Comparison of ENCODE assay signal across 13 mouse cellular contexts in genomic region chr4:129817591-129817990, GRCm38 (mm10). TPM values are rescaled to one million over a fixed set of nuclear protein-coding genes. Genes with fewer than 3 reads are reported as not detected.
DNase-seq lines count a peak whose midpoint lies in the region; ATAC-seq and TF ChIP-seq lines count a peak whose summit lies in the region.
"Had no signal": no experiment of that assay in that cellular context is flagged by ENCODE, and none has a peak within 500 bp of the region (broad histone marks: within the 10 kb centered on the region; RNA-seq: fewer than 3 reads in every experiment).

No protein-coding gene starts in this region.

- no peaks in the 10 kb centered on the region for H3K36me3 ChIP-seq in hindbrain, postnatal 0 days (ENCODE audit: insufficient read depth, low read length)
- no peaks in the 10 kb centered on the region for H3K36me3 ChIP-seq in hindbrain, embryonic 12.5 days
- no peaks in the 10 kb centered on the region for H3K36me3 ChIP-seq in testis, adult 2 months (ENCODE audit: control insufficient read depth, insufficient read depth, low read length)
- H3K36me3 ChIP-seq: forebrain, embryonic 12.5 days had no signal

- peak; percentile 51 for DNase-seq in hindbrain, postnatal 0 days (ENCODE audit: low spot score)
- no peak for DNase-seq in testis, postnatal 14 days (ENCODE audit: low spot score)
- peak; percentile 27 to 34 for DNase-seq in layer of hippocampus, adult 2 months (ENCODE audit: low spot score in 2 of 2)
- no peak for DNase-seq in urinary bladder, postnatal 10 days (ENCODE audit: low spot score)
- no peak for DNase-seq in thymus, postnatal 10 days (ENCODE audit: low spot score in 2 of 2)
- DNase-seq: adrenal gland, adult 8-10 months; cerebellum, postnatal 36 days; kidney, postnatal 14 days; lung, postnatal 14 days had no signal

- WGBS in hindbrain, postnatal 0 days: 44% methylated on average over 6 of the region's 6 CpGs
- WGBS in hindbrain, embryonic 12.5 days: 72% methylated on average over 6 of the region's 6 CpGs

- H3K9ac ChIP-seq in hindbrain, postnatal 0 days (replicated peaks; ENCODE audit: low read length): no peak overlapping the region
- no peak overlapping the region for H3K9ac ChIP-seq in hindbrain, embryonic 12.5 days
- H3K9ac ChIP-seq: forebrain, embryonic 12.5 days had no signal

- TF ChIP-seq POLR2A in testis, adult 2 months (IDR thresholded peaks at IDR 0.05; ENCODE audit: control insufficient read depth, low read depth, low read length): no peak

- no peaks in the 10 kb centered on the region for H3K27me3 ChIP-seq in hindbrain, postnatal 0 days (ENCODE audit: insufficient read depth, low read length)
- H3K27me3 ChIP-seq in hindbrain, embryonic 12.5 days: no peaks in the 10 kb centered on the region
- H3K27me3 ChIP-seq in testis, adult 2 months (ENCODE audit: control insufficient read depth, insufficient read depth, low read length): no peaks in the 10 kb centered on the region
- H3K27me3 ChIP-seq: forebrain, embryonic 12.5 days had no signal

- H3K4me1 ChIP-seq in hindbrain, postnatal 0 days (ENCODE audit: insufficient read depth, low read length): peaks cover 10% of the 10 kb centered on the region
- H3K4me1 ChIP-seq in hindbrain, embryonic 12.5 days: peaks cover 15% of the 10 kb centered on the region
- peaks cover 16% of the 10 kb centered on the region for H3K4me1 ChIP-seq in testis, adult 2 months (ENCODE audit: control insufficient read depth, insufficient read depth, low read length)

- no peak overlapping the region for H3K27ac ChIP-seq in hindbrain, postnatal 0 days
- no peak overlapping the region for H3K27ac ChIP-seq in hindbrain, embryonic 12.5 days
- peak overlapping the region; percentile 3 for H3K27ac ChIP-seq in testis, adult 2 months (ENCODE audit: control insufficient read depth, insufficient read depth, low read depth, low read length)
- H3K27ac ChIP-seq in layer of hippocampus, adult 2 months: peak overlapping the region; percentile 91
- H3K27ac ChIP-seq: forebrain, embryonic 12.5 days; stomach, postnatal 0 days had no signal

- no peak for TF ChIP-seq CTCF in hindbrain, postnatal 0 days (IDR thresholded peaks at IDR 0.05; ENCODE audit: low read depth)
- TF ChIP-seq CTCF in testis, adult 2 months (IDR thresholded peaks at IDR 0.05; ENCODE audit: control insufficient read depth, insufficient read depth, insufficient replicate concordance, low read depth, low read length): no peak
- TF ChIP-seq CTCF in layer of hippocampus, adult 2 months (conservative IDR thresholded peaks at IDR 0.05): no peak

- ATAC-seq in hindbrain, postnatal 0 days: no peak
- ATAC-seq in hindbrain, embryonic 12.5 days (ENCODE audit: low FRiP score): no peak

- no peak overlapping the region for H3K4me2 ChIP-seq in hindbrain, postnatal 0 days (ENCODE audit: low read depth, low read length)
- H3K4me2 ChIP-seq in hindbrain, embryonic 12.5 days (replicated peaks): no peak overlapping the region
- H3K4me2 ChIP-seq: forebrain, embryonic 12.5 days had no signal

- no peak overlapping the region for H3K4me3 ChIP-seq in hindbrain, postnatal 0 days (ENCODE audit: low read length)
- no peak overlapping the region for H3K4me3 ChIP-seq in hindbrain, embryonic 12.5 days
- H3K4me3 ChIP-seq in testis, adult 2 months (ENCODE audit: control insufficient read depth, low read depth, low read length): peak overlapping the region; percentile 40
- no peak overlapping the region for H3K4me3 ChIP-seq in layer of hippocampus, adult 2 months
- H3K4me3 ChIP-seq: forebrain, embryonic 12.5 days had no signal

- no peaks in the 10 kb centered on the region for H3K9me3 ChIP-seq in hindbrain, postnatal 0 days (ENCODE audit: low read length)
- H3K9me3 ChIP-seq in hindbrain, embryonic 12.5 days (replicated peaks): no peaks in the 10 kb centered on the region
- H3K9me3 ChIP-seq: forebrain, embryonic 12.5 days had no signal

RNA-seq across cellular contexts. Expression of gene Ptp4a2, which starts 6.6 kb away (rescaled TPM):
- total RNA-seq in hindbrain, postnatal 0 days (2014; rRNA removed): 83.5 and 91.7 TPM in 2 replicates
- 243 and 254 TPM in 2 replicates for polyA plus RNA-seq in hindbrain, postnatal 0 days (2015; fragmentation: Nextera tagmentation; extraction: Ambion mirVana)
- polyA plus RNA-seq in hindbrain, embryonic 12.5 days (2016; fragmentation: Nextera tagmentation; extraction: Ambion mirVana): 347 and 360 TPM in 2 replicates
- polyA plus RNA-seq in testis, adult 2 months (2012; rRNA removed): 39.9 and 48.8 TPM in 2 replicates
- total RNA-seq in layer of hippocampus, adult 2 months (2021): 100 to 1,000 TPM; 134 to 137 TPM

Comparison
In these comparisons a context has a peak if more than half of its experiments do, and no peak if none do; other contexts are left out.
1. DNase-seq: peak in hindbrain, postnatal 0 days (single experiment) and layer of hippocampus, adult 2 months (2 of 2); none in testis, postnatal 14 days (single experiment), urinary bladder, postnatal 10 days (single experiment) and thymus, postnatal 10 days (0 of 2).
2. H3K27ac ChIP-seq: peak in testis, adult 2 months (single experiment) and layer of hippocampus, adult 2 months (single experiment); none in hindbrain, postnatal 0 days (single experiment) and hindbrain, embryonic 12.5 days (single experiment).